Mouse (Mus musculus) retina, adult 2 months (tissue): ENCODE data around the gene Cish.

Source experiments
- DNase-seq: peaks from one replicate; pipeline ENCODE4 v3.0.0-alpha.2; 2012; ENCODE audit warnings: low read depth, low spot score

The Cish gene

DNA sequence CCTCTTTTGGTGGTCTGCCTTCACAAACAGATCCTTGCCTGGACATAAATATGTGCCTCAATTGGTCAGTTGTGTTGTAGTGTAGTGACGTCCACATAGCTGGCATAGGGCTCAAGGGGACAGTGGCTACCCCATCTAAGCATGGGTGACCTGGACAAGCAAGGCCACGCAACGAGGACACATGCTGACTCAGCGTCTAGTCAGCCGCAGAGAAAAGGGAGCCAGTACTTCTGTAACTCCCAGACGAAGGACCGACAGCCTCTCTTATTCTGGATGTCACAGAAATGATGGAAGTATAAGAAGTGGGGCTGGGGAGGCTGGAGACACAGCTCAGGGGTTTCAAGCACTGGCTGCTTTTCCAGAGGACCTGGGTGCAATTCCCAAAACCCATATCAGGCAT, 18.2 kb upstream of the Cish start:
- DNase-seq = no peak

- DNase-seq = no peak
These were observed 17.7 kb upstream of the Cish start for GRCm38 (mm10) chr9:107278126-107278525.

DNA sequence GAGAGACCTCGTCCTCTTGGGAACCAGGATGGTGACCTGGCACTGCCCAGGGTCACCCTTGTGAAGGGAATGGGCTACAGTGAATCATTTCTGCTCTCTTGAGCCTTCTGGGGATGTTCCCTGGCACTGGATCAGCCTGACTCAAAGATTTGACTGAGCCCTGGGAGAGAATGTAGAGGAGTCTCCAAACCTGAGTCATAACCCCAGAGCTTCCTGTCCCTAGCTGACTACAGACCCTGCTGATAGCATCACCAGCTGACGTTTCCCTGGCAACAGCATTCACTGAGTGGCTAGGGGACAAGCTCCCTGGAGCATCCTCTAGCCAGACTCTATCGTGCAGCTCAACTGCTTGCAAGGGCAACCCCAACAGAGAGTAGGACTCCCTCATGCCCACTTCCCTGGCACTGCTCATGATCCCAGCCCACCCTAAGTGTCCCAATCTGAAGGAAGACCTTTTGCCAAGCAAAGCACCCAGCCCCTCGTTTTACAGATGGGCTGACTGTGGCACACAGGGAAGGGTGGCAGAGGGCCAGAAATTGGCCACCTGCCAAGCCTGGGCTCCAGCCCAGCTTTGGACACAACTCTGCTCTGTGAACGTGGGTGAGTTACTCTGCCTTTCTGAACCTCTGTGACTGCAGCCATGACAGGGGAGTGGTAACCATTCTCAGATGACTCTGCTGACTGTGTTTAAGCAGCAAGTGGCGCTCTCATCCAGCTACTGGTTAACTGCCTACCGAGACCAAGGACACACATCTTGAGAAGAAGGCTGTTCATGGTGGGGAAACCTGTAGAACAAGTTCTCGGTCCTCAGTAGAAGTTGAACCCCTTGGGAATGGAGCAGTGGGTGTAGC, 17.1 kb upstream of the Cish start:
- no peak for DNase-seq

DNA sequence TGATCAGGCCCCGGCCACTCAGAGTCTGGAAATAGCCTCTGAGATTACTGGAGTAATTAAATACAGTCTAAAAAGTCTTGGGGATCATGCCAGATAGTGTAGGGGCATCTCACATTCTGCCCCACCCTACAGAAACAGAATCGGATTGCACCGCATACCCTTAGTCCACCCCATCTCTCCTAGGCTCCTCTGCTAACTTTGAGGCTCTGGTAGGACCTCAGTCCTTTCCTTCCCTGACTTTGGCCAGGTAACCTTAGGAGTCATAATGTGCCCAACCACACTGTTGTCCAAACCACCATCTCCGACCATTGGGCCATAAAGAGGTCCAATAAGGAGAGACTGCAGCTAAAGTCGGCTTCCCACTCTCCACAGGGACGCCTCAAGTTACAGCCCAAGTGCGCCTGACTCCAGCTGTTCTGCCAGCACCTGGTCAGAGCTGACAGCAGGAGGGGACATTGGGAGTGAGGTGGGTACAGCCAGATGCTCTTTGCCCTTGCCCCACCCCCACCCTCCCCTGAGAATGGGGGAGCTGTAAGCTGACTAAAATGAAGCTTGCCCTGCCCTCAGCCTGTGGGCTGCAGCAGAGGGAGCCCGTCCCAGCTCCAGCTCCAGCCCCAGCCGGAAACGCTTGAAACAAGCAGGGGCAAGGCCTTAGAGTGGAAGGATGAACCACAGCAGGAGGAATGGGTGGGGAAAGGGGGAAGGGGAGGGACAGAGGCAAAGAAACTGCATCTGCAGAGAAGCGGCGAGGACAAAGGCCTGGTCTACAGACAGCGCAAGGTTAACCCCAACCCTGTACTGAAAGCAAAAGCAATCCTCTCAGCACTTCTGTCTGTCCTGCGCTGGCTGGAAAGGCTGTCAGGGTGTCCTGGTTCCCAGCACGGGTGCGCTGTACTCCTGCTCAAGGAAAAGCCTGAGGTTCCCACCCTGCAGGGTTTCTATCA, 16.2 kb upstream of the Cish start:
- DNase-seq = no peak

DNA sequence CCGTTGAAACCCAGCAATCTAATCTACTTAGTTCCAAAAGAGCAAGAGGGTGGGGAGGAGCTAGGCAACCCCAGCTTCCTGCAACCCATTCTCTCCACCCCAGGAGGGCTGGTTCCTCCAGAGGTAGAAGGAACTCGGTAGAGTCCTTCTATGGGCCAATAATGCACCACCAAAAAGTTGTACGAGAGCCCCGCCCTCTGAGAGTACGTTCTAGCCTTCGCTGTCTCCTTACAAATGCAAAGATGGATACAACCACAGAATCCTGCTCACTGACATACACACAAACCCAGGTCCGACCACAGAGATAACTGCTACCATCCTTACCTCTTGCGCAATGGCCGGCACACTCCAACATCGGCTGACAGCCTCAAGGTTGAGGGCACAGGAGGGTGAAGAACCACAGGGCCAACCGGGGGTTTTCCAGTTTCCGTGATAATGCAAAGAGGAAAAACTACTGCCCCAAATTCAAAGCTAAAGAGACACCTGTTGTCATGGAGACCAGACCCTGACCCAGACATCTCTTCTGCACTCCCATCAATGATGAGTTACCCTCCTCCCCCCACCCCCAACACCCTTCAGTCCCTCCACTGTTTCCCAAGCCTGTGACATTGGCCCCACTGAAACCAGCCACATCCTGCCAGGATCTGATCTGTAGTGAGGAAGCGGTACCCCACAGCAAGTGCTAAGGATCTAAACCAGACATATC, 15.4 kb upstream of the Cish start:
- DNase-seq = no peak

GRCm38 (mm10) chr9:107281241-107281987, 14.4 kb upstream of the Cish start:
- DNase-seq = no peak

GRCm38 (mm10) chr9:107282951-107283350, 12.9 kb upstream of the Cish start:
- DNase-seq = no peak

DNA sequence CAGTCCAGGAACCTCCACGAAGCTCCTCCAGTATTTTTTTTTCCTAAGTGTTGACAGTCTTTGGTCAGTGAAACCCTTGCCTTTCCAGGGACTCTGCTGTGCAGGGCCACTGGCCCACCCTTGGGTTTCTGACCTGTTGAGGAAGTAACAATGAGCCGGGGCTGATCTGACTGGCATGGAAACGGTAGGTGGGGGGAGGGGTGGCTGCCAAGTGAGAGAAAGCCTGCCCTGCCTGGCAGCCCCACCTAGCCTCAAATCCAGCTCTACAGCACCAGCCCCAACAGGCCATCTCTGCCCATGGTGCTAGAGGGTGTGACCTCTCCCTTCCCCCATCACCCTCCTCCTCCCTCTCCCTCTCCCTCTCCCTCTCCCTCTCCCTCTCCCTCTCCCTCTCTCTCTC, 10.8 kb upstream of the Cish start:
- no peak for DNase-seq

GRCm38 (mm10) chr9:107287294-107287693, 8.5 kb upstream of the Cish start:
- no peak for DNase-seq

- no peak for DNase-seq
These were observed 7.6 kb upstream of the Cish start for GRCm38 (mm10) chr9:107288105-107288650.

DNA sequence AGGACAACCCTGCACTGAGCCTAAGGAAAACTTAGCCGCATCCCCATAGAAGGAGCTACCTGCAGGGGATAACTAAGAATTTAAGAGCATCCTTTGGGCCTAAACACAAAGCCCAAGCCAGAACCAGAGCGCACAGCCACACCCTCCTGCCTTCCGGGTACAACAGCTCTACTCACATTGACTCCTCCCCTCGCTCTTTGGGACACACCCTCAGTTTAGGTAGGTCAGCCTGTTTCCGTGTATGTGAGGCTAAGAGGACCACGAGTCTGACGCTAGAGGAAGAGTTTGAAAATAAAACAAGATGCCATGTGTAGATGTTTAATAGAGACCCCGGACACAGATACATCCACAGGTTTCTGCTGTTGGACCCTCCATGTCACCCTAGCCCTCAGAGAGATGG, 7.1 kb upstream of the Cish start:
- DNase-seq = no peak

- no peak for DNase-seq
These were observed 6.4 kb upstream of the Cish start, which contains the start of gene Mapkapk3 for GRCm38 (mm10) chr9:107289211-107290076. Gene Mapkapk3 (minus strand): TSS chr9:107289877.

GRCm38 (mm10) chr9:107290897-107291296, 4.9 kb upstream of the Cish start:
- peak; percentile 53 for DNase-seq

GRCm38 (mm10) chr9:107294249-107294648, 1.6 kb upstream of the Cish start:
- no peak for DNase-seq

DNA sequence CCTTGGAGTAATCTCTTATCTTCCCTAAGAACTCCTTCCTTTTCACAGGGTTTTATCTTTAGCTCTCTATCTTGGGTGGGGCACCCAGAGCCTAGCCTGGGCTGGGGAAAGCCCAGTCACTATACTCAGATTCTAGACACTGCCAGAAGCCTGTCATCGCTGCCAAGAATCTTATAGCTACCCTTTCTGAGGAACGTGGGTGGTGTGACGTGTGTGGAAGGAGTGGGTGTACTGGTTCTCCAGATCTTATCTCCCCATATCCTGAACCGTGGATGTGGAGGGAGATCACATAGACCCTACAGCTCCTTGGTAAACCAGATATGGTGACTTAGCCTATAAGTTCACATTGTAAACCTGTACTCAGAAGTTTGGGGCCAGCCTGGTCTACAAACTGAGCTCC, 210 bp upstream of the Cish start:
- no peak for DNase-seq

- DNase-seq = no peak
These were observed 215 bp downstream of the Cish start for GRCm38 (mm10) chr9:107296041-107296440.

GRCm38 (mm10) chr9:107296501-107296965, 707 bp downstream of the Cish start:
- DNase-seq = peak; percentile 83

DNA sequence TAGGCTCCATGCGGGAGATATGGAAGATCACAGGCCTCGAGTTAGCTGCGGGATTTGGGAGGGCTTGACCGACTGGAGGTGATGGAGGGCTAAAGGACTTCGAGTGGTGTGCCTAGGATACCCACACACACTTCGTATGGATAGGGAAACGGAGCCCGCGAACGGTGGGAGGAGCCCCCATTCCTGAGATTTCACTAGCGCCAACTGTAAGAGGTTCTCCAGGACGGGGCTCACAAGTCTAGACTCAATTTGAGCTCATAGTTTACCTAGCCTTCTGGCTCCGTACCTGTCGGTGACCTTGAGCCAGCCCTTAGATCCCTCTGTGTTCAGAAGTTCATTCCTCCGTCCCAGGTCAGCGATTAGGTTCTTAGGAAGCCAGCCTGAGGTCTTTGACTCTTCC, 1.2 kb downstream of the Cish start:
- DNase-seq = no peak

DNA sequence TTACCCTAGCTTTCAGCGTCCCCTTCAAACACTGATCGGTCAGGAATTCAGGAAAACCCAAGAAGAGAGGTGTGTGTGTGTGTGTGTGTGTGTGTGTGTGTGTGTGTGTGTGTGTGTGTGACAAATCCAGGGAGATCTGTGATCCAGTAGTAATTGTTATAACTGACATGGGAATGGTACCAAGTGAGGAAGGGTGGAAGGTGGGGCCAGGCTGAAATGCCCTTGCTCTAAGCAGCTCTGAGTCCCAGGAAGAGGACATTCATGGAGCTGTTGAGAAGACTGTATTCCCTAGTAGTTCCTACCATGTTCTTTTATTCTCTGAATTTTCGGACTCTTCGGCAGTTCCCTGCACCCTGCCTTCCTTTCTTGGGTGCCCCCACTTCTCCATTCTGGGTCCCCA, 1.8 kb downstream of the Cish start:
- no peak for DNase-seq
